Mouse (Mus musculus): ENCODE data around the gene Ptprn2. TPM values are rescaled to one million over a fixed set of nuclear protein-coding genes. Genes with fewer than 3 reads are reported as not detected.
A peak's percentile ranks its signal among the peaks of the same experiment; 100 is the strongest.

The Ptprn2 gene
- polyA plus RNA-seq, 1 experiment from 2014 or later: 24.7 TPM

DNA sequence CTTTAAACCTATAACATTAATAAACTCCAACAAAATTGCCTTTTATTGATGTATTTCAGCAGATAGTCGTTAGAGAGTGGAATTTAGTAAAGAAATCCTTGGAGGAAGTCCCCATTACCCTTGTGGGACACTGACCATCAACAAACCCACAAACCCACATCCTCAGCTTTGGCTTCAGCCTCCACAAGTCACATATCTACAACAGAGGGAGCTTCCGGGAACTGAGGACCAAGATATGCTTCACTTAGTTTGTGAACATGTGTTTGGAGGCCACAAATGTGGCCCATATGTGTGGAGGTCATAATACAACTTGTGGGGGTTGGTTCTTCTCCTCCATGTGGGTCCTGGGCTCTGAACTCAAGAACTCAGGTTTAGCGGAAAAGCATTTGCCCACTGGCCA is 143.5 kb downstream of the Ptprn2 start:
- H3K9me3 ChIP-seq (ENCODE audit: control insufficient read depth, low read length): no peaks in the 10 kb centered on the region
- H3K36me3 ChIP-seq (ENCODE audit: control insufficient read depth, insufficient read depth, low read length): no peaks in the 10 kb centered on the region
- WGBS: 81% methylated on average over 3 of the region's 3 CpGs
- no peak for ATAC-seq (ENCODE audit: low read depth)
- no peak overlapping the region for H3K4me3 ChIP-seq (ENCODE audit: low read depth, low read length)
- H3K9ac ChIP-seq (replicated peaks; ENCODE audit: low read depth, low read length): no peak overlapping the region
- no peaks in the 10 kb centered on the region for H3K27me3 ChIP-seq (ENCODE audit: control insufficient read depth, insufficient read depth, low read length)
- H3K4me2 ChIP-seq (ENCODE audit: low read depth, low read length): no peak overlapping the region
- H3K27ac ChIP-seq (ENCODE audit: low read depth, low read length): no peak overlapping the region
- no peaks in the 10 kb centered on the region for H3K4me1 ChIP-seq (ENCODE audit: control insufficient read depth, insufficient read depth, low read length)

DNA sequence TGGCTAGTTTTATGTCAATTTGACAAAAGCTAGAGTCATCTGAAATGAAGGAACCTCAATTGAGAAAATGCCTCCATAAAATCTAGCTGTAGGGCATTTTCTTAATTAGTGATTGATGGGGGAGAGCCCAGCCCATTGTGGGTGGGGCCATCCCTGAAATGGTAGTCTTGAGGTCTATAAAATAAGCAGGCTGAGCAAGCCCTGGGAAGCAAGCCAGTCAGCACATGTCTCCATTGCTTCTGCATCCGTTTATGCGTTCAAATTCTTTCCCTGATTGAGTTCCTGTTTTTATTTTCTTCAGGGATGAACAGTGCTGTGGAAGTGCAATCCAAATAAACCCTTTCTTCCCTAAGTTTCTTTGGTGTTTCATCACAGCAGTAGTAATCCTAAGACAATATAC is 152.0 kb downstream of the Ptprn2 start:
- no peak for ATAC-seq (ENCODE audit: low read depth)
- Histone ChIP-seq H3K9me3 (ENCODE audit: control insufficient read depth, low read length) (no peaks in the 10 kb centered on the region), H3K4me1 (ENCODE audit: control insufficient read depth, insufficient read depth, low read length) (peaks cover 18% of the 10 kb centered on the region), H3K4me2 (ENCODE audit: low read depth, low read length) (no peak overlapping the region), H3K27me3 (ENCODE audit: control insufficient read depth, insufficient read depth, low read length) (no peaks in the 10 kb centered on the region), H3K4me3 (ENCODE audit: low read depth, low read length) (no peak overlapping the region), H3K36me3 (ENCODE audit: control insufficient read depth, insufficient read depth, low read length) (no peaks in the 10 kb centered on the region), H3K27ac (ENCODE audit: low read depth, low read length) (no peak overlapping the region), H3K9ac (replicated peaks; ENCODE audit: low read depth, low read length) (no peak overlapping the region)
- WGBS: 26% methylated on average over 2 of the region's 2 CpGs

DNA sequence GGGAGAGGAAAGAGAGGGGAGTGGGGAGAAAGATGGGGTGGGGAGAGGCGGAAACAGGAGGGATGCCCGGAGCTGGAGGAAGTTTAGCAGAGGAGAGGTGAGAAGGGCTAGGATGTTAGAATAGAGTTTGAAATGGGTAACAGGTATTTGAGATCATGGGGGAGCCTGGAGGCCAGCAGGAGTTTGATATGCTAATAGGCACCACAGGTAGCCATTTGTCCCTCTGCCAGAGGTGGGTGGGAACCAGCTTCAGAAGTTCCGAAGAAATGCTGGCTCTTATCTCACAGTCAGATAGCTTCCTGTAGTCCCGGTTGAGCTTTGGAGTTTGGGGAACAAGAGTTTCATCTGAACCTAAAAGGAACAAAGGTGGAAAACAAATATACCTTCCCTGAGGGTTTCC is 155.4 kb downstream of the Ptprn2 start:
- ATAC-seq (ENCODE audit: low read depth): no peak
- Histone ChIP-seq H3K4me1 (ENCODE audit: control insufficient read depth, insufficient read depth, low read length) (peaks cover 21% of the 10 kb centered on the region), H3K4me3 (ENCODE audit: low read depth, low read length) (no peak overlapping the region), H3K36me3 (ENCODE audit: control insufficient read depth, insufficient read depth, low read length) (no peaks in the 10 kb centered on the region), H3K9me3 (ENCODE audit: control insufficient read depth, low read length) (no peaks in the 10 kb centered on the region), H3K27me3 (ENCODE audit: control insufficient read depth, insufficient read depth, low read length) (no peaks in the 10 kb centered on the region), H3K9ac (replicated peaks; ENCODE audit: low read depth, low read length) (no peak overlapping the region), H3K27ac (ENCODE audit: low read depth, low read length) (no peak overlapping the region), H3K4me2 (ENCODE audit: low read depth, low read length) (no peak overlapping the region)
- 19% methylated on average over 4 of the region's 4 CpGs for WGBS

DNA sequence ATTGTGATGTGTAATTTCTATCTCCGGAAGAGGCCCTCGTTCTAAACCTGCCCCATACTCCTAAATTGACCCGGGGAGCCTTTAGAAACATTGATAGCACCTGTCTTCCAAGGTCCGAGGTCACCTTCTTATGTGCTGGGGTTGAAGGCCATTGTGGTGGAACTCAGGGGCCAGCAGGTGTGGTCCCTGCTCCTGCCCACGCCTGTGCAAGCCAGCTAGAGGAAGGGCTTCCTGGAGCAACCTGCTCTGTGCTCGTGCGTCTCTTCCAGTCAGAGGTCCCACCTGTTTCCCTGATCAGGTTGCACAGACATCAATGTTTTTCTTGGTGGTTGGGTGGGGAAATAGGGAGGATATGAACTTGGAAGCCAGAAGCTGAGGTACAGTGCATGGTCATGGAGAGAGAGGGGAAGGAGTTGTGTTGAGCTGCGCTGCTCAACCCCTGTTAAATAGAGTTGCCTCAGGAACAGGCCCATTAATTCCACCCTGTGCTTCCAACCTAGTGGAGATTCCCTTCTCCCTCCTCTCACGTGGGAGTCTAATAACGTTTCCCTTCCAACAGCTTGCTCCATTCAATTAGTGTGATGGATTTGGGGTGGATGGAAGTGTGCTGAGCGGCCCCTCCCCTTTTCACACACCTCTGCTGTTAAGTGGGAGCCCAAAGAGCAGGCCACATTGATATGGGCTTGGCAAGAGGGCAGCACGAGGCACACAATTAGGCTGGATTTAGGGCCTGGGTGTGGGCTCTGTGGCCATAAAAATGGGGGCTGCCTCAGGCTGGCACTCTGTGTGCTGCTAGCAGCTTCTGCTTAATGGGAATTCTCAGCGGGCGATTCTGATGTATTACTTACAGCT is 156.0 kb downstream of the Ptprn2 start:
- Histone ChIP-seq H3K27me3 (ENCODE audit: control insufficient read depth, insufficient read depth, low read length) (no peaks in the 10 kb centered on the region), H3K9me3 (ENCODE audit: control insufficient read depth, low read length) (no peaks in the 10 kb centered on the region), H3K4me2 (ENCODE audit: low read depth, low read length) (no peak overlapping the region), H3K4me1 (ENCODE audit: control insufficient read depth, insufficient read depth, low read length) (peaks cover 21% of the 10 kb centered on the region), H3K27ac (ENCODE audit: low read depth, low read length) (peak overlapping the region; percentile 56), H3K36me3 (ENCODE audit: control insufficient read depth, insufficient read depth, low read length) (no peaks in the 10 kb centered on the region), H3K9ac (replicated peaks; ENCODE audit: low read depth, low read length) (no peak overlapping the region), H3K4me3 (ENCODE audit: low read depth, low read length) (no peak overlapping the region)
- ATAC-seq (ENCODE audit: low read depth): peak; percentile 92
- 20% methylated on average over 14 of the region's 14 CpGs for WGBS

DNA sequence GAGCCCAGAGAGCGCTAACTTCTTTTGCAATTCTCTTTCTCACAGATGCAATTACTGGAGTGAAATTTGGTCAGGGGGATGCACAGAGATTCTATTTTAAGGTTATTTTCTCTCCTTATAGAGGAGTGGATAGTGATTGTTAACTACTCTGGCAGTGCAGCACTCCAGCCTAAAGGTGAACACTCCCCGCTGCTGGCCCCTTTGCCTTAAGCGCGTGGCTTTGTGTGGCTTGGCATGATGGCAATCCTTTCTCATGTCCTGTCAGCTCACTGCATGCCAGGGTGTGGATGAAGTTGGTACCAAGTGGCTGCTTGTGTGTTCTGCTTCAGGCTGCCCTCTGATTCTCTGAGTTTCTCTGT is 156.7 kb downstream of the Ptprn2 start:
- Histone ChIP-seq H3K4me1 (ENCODE audit: control insufficient read depth, insufficient read depth, low read length) (peaks cover 21% of the 10 kb centered on the region), H3K36me3 (ENCODE audit: control insufficient read depth, insufficient read depth, low read length) (no peaks in the 10 kb centered on the region), H3K9ac (replicated peaks; ENCODE audit: low read depth, low read length) (no peak overlapping the region; the same call in 1 of the 2 replicates), H3K27me3 (ENCODE audit: control insufficient read depth, insufficient read depth, low read length) (no peaks in the 10 kb centered on the region), H3K9me3 (ENCODE audit: control insufficient read depth, low read length) (no peaks in the 10 kb centered on the region), H3K4me3 (ENCODE audit: low read depth, low read length) (no peak overlapping the region), H3K4me2 (ENCODE audit: low read depth, low read length) (no peak overlapping the region), H3K27ac (ENCODE audit: low read depth, low read length) (peak overlapping the region; percentile 56)
- peak; percentile 45 for ATAC-seq (ENCODE audit: low read depth)
- 18% methylated on average over 4 of the region's 4 CpGs for WGBS

DNA sequence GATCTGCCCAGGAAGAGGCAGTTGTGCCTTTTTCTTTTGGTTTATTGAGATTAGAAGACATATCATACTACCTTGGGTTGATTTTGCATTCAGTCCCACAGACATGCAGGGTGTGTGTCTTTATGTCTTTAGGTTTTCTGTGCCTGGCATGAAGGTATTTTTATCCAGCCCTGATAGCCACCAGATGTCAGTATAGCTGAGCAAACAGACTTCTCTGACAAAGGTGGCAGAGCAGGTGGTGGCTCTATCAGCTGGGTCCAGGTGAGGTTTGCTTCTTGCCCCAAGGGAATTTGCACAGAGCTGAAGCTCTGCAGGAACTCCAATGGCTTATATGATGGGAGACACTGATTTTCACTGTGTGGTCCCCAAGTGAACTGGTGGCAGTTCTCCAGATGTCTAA is 161.3 kb downstream of the Ptprn2 start:
- Histone ChIP-seq H3K9ac (replicated peaks; ENCODE audit: low read depth, low read length) (no peak overlapping the region), H3K9me3 (ENCODE audit: control insufficient read depth, low read length) (no peaks in the 10 kb centered on the region), H3K36me3 (ENCODE audit: control insufficient read depth, insufficient read depth, low read length) (no peaks in the 10 kb centered on the region), H3K27ac (ENCODE audit: low read depth, low read length) (no peak overlapping the region), H3K4me1 (ENCODE audit: control insufficient read depth, insufficient read depth, low read length) (peaks cover 10% of the 10 kb centered on the region), H3K4me2 (ENCODE audit: low read depth, low read length) (no peak overlapping the region), H3K4me3 (ENCODE audit: low read depth, low read length) (no peak overlapping the region), H3K27me3 (ENCODE audit: control insufficient read depth, insufficient read depth, low read length) (no peaks in the 10 kb centered on the region)
- no peak for ATAC-seq (ENCODE audit: low read depth)

DNA sequence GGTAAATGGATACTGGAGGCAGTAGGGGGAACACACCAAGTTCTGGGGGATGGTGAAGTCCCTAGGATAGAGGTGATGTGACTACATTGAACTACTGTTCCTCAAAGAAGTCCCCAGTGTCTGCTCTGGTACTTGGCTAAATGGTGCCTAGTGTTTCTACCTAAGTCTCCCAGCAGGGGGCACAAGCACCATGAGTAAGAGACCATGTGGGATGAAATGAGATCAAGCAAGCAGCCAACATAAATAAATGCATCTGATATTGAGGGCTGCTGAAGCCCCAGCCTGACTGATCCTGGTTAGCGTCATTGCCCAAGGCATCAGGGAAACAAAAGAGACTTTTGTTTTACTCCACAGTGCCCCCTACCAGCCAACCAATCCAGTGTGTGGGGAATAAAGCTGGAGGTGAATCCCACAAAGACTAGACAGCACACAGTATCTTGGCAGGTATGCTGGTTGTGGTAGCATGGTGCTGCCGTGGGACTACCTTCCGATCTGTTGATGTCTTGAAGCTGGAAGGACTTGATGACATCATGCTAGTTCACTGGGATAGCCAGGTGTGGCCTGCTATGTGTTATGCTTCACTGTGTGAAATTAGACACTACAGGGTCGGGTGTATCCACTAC is 163.2 kb downstream of the Ptprn2 start:
- peak; percentile 81 for ATAC-seq (ENCODE audit: low read depth)
- Histone ChIP-seq H3K4me1 (ENCODE audit: control insufficient read depth, insufficient read depth, low read length) (no peaks in the 10 kb centered on the region), H3K36me3 (ENCODE audit: control insufficient read depth, insufficient read depth, low read length) (no peaks in the 10 kb centered on the region), H3K4me3 (ENCODE audit: low read depth, low read length) (no peak overlapping the region), H3K27me3 (ENCODE audit: control insufficient read depth, insufficient read depth, low read length) (no peaks in the 10 kb centered on the region), H3K4me2 (ENCODE audit: low read depth, low read length) (no peak overlapping the region), H3K9ac (replicated peaks; ENCODE audit: low read depth, low read length) (no peak overlapping the region), H3K9me3 (ENCODE audit: control insufficient read depth, low read length) (no peaks in the 10 kb centered on the region), H3K27ac (ENCODE audit: low read depth, low read length) (no peak overlapping the region)
- 68% methylated on average over 4 of the region's 4 CpGs for WGBS

DNA sequence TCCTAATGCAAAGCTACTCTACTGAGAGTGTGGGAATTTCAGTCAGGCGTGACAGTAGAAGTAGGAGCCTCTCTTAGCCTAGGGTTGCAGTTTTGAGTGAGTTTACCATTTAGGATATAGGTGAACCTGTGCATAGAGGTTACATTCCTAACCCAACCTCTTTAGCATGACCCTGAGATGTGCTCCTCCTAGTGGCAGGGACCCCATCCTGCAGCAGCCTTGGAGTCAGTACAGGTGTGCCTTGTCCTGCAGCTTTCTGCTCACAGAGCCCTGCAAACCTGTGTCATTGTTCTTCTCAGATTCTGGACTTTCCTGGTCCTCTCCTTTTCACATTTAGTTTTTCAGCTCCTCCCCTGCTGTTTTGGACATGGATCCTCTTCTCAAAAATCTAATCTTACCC is 168.2 kb downstream of the Ptprn2 start:
- H3K4me2 ChIP-seq (ENCODE audit: low read depth, low read length): no peak overlapping the region
- H3K36me3 ChIP-seq (ENCODE audit: control insufficient read depth, insufficient read depth, low read length): no peaks in the 10 kb centered on the region
- H3K27ac ChIP-seq (ENCODE audit: low read depth, low read length): no peak overlapping the region
- no peak for ATAC-seq (ENCODE audit: low read depth)
- 86% methylated on average over 1 of the region's 1 CpGs for WGBS
- no peak overlapping the region for H3K9ac ChIP-seq (replicated peaks; ENCODE audit: low read depth, low read length)
- no peak overlapping the region for H3K4me3 ChIP-seq (ENCODE audit: low read depth, low read length)
- H3K9me3 ChIP-seq (ENCODE audit: control insufficient read depth, low read length): no peaks in the 10 kb centered on the region
- no peaks in the 10 kb centered on the region for H3K4me1 ChIP-seq (ENCODE audit: control insufficient read depth, insufficient read depth, low read length)
- H3K27me3 ChIP-seq (ENCODE audit: control insufficient read depth, insufficient read depth, low read length): no peaks in the 10 kb centered on the region

DNA sequence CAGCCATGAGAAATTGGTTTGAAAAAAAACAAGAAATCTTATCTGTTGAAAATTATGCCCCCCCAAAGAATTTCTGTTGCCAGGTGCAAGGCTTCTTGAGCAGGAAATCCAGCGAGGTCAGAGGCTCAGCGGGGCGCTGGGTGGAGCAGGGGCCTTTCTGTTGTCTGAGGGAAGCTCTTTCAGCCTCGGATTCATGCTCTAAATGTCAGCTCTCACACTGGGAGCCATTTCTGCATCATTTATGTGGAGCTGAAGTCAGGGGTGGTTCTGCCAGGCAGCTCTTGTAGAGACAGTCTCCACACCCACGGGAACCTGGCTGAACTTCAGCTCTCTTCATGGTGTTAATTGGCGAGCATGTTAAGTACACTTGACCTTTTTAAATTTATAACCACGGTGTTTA is 174.6 kb downstream of the Ptprn2 start:
- H3K36me3 ChIP-seq (ENCODE audit: control insufficient read depth, insufficient read depth, low read length): no peaks in the 10 kb centered on the region
- H3K4me3 ChIP-seq (ENCODE audit: low read depth, low read length): no peak overlapping the region
- H3K27ac ChIP-seq (ENCODE audit: low read depth, low read length): no peak overlapping the region
- 14% methylated on average over 7 of the region's 7 CpGs for WGBS
- no peak overlapping the region for H3K9ac ChIP-seq (replicated peaks; ENCODE audit: low read depth, low read length)
- ATAC-seq (ENCODE audit: low read depth): no peak
- 0 out of 2 replicates have a peak, but pooled peaks cover 2% of the 10 kb centered on the region for H3K4me1 ChIP-seq (ENCODE audit: control insufficient read depth, insufficient read depth, low read length)
- no peaks in the 10 kb centered on the region for H3K27me3 ChIP-seq (ENCODE audit: control insufficient read depth, insufficient read depth, low read length)
- H3K9me3 ChIP-seq (ENCODE audit: control insufficient read depth, low read length): no peaks in the 10 kb centered on the region
- no peak overlapping the region for H3K4me2 ChIP-seq (ENCODE audit: low read depth, low read length)

All from neural tube, embryonic 14.5 days (tissue).